Mouse (Mus musculus) T-helper 17 cell (primary cell): ENCODE data around the gene Oaf.

ENCODE experiments used
- in situ Hi-C, 2 experiments: fragments of 300-600 bp; cut with MboI, MseI; formaldehyde crosslinking; loops; 1 replicate in 1 of 2; 2 replicates in 1 of 2; pipeline ENCODE4 v1.15.1; 2025; ENCODE audit warnings: high pct_unique_total_duplicates in 2 of 2

Gene Oaf

GRCm38 (mm10) chr9:43227626-43228025 lies 12.1 kb downstream of the Oaf start:
- in situ Hi-C loops: no loop called here

DNA sequence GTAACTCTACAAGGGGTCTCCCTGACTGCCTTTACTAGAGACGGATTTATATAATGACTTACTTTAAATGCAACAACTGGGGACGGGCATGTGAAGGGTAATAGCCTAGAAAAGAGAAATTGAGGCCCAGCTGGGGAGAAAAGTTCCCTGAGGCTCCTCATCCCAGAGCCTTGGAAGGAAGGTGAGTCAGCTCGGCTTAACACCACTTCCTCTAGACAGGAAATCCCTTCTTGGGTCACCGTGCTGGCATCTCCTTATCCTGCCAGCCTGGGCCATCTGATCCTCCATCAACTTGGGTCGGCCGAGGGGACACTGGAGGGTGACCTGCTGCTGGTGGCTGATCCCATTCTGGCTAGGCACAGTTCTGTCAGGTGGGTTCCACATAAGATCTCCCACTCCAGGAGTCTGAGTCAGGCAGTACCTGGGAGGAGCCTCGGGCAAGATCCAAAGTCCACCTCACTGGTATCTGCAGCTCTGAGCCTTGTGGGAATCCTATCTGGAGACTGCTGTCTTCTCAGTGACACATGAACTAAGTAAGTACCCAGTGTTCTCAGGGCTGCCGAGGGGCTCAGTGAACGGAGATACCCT lies 13.0 kb downstream of the Oaf start:
- in situ Hi-C loops: no loop called here

DNA sequence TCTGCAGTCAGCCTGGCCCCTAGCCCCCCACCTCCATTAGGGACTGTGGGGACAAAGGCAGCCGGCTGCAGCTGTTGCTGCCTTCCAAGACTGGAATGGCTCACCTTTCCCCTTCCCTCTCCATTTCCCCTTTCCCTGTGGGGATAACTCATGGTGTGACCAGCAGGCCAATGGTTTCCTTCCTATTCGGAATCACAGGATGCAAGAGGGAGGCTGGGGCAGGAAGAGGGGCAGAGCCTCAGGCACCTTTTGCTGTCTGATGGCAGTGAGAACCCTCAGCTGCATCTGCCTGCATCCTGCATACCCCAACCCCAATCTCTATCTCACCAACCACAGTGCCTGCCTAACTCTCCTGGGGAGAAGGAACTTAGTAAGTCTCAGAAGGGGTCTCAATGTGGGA lies 14.2 kb downstream of the Oaf start:
- in situ Hi-C loops: no loop called here

- in situ Hi-C loops: loop anchor here (5.0 kb wide), 2 partner anchors 62 to 83 kb away; no protein-coding TSS in a partner anchor
Measured at GRCm38 (mm10) chr9:43224771-43225355, 14.8 kb downstream of the Oaf start.

DNA sequence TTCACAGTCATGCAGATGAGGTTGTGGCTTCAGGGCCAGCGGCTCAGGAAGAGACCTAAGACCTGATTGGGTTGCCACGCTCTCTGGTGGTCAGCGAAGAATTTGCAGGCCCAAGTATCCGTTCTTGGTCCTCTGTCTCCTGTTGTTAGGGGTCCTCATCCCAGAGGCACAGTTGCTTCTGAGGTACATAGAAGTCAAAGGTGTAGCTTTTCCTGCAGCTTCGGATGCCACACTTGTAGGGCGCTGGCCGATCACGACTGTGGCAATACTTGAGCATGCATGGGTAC lies 17.3 kb downstream of the Oaf start:
- in situ Hi-C loops: loop anchor here (5.0 kb wide), 2 partner anchors 65 to 80 kb away; no protein-coding TSS in a partner anchor

DNA sequence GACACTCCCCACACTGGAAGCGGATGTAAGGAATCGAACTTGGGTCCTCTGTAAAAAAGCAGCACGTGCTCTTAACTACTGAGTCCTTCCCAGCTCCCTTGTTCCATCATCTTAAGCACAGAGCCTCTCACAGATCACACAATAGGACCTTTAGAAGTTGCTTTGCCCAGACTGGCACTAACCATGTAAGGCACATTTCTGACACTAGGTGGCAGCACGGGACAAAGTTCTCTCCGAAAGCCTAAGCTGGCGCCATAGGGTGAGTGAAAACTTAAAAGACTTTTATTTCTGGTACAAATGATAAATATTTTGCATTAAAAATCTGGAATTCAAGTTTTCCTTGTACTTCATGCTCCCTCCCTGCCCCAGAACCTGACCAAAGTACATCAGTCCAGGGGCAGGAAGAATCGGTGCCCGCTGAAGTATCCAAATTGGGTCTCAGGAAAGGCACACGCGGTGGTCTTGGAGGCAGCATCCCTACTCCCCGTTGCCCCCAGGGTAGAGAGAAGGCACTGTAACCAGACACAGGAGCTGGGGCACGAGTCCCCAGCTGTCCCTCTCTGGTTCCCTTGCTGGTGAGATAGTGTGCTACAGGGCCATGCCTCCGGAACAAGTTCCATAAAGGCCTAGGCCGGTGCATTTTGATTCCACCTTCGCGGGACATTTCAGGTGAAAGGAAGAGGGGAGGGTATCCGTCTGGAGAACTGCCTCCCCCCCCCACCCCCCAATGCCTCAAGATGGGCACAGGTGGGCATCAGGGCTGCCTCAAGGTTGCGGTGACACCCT lies 17.9 kb downstream of the Oaf start:
- in situ Hi-C loops: loop anchor here (5.0 kb wide), 2 partner anchors 65 to 80 kb away; no protein-coding TSS in a partner anchor

- in situ Hi-C loops: loop anchor here in 1 of 2 experiments (10.0 kb wide), 1 partner anchor 206 kb away; no protein-coding TSS in a partner anchor
Measured at GRCm38 (mm10) chr9:43210771-43211450, 28.8 kb downstream of the Oaf start.

- in situ Hi-C loops: loop anchor here in 1 of 2 experiments (10.0 kb wide), 1 partner anchor 205 kb away; no protein-coding TSS in a partner anchor
Measured at GRCm38 (mm10) chr9:43210190-43210682, 29.5 kb downstream of the Oaf start, which contains the start of gene Pou2f3. Pou2f3 (minus strand) TSS chr9:43210369.

DNA sequence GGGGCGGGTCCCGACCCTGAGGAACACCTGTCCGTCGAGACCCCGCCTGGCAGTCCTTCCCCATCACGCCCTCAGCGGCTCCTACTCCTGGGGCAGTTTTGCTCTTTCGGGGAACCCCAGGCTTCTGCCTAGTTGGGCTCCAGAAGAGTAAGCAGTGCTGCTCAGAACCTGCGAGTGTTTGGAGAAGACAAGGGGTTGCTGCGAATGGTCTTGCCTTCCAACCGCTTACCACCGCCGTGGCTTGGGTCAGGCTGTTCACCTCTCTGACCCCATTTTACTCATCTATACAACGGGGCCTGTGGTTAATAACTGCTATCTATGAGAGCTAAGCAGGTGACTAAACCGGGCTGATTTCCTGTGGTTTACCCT lies 33.7 kb downstream of the Oaf start:
- in situ Hi-C loops: no loop called here

- in situ Hi-C loops: no loop called here
Measured at GRCm38 (mm10) chr9:43205343-43206021, 34.2 kb downstream of the Oaf start.

GRCm38 (mm10) chr9:43200212-43200611 lies 39.5 kb downstream of the Oaf start:
- in situ Hi-C loops: no loop called here

DNA sequence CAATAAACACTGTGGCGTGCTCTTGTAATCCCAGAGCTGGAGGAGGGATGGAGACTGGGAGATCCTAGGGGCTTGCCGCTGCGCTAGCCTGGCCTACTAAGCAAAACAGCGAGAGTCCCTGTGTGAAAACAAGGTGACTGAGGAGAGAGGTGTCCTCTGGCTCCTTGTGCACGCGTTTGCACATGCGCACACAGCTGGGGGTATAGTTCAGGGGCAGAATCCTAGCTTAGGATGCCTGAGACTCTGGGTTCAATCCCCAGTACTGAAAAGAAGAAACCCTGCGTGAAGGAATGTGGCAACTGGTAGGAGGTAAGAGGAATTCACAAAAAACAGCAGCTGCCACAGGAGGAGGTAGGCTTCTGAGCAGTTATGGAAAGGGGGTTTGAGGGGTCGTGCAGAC lies 45.7 kb downstream of the Oaf start:
- in situ Hi-C loops: no loop called here

DNA sequence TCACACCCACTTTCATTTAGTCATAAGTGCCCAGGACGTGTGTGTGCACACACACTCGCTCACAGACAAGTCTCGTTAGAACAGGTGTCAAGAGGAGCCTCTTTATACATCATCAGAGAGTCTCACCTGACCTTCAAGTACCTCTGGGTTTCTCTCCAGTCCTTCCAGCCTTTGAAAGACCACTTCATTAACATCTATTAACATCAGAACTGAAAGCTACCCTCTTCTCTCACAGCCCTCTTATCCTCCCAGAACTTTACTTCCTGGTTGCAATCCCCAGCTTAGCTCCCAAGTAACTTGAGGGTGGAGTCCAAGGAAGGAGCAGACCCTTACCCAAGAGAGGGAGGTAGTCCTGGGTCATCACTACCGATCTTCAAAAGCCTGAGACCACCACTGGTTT lies 48.1 kb downstream of the Oaf start:
- in situ Hi-C loops: no loop called here

DNA sequence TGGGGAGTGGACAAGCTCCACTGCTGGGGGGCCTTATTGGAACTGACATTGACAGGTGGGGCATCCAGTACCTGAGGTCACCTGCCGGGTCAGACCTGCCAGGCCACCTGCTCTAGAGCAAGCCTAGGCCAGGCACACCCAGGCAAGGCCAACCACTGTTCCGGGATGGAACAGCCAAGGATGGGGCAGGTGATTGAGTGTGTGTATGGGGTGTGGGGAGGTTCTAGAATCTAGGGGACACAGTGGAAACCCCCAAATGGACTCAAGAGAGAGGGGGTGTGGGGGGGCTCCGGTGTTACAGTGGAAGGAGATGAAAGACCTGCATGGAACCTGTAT lies 50.7 kb downstream of the Oaf start:
- in situ Hi-C loops: no loop called here

GRCm38 (mm10) chr9:43188309-43189020 lies 51.2 kb downstream of the Oaf start:
- in situ Hi-C loops: no loop called here

- in situ Hi-C loops: no loop called here
Measured at GRCm38 (mm10) chr9:43179614-43180013, 60.1 kb downstream of the Oaf start.

- in situ Hi-C loops: no loop called here
Measured at GRCm38 (mm10) chr9:43178172-43178571, 61.5 kb downstream of the Oaf start.
